Mouse (Mus musculus) kidney, postnatal 0 days (tissue): ENCODE measurements at regions not wholly inside any gene's neighbourhood (a gene's known extent, or its start where the extent isn't known, plus 50 kb on each side); places are given as distances from the start of the nearest gene placed in this dataset.

ENCODE experiments used
- ATAC-seq: fragments of 200-750 bp; cut with Nextera tagmentation; replicated peaks from 2 replicates; pipeline ENCODE4 v1.8.0; 2017; ENCODE audit warnings: low read depth, moderate number of reproducible peaks, moderate TSS enrichment, moderate library complexity; ENCODE audit not compliant: low FRiP score
- DNase-seq: peaks from one replicate; pipeline ENCODE4 v3.0.0-alpha.2; 2016; ENCODE audit warnings: low spot score
- H3K27ac ChIP-seq: fragments of 300-500 bp; sonication (generic); 2 replicates; pipeline ENCODE4 v1.5.1; 2014; ENCODE audit warnings: mild to moderate bottlenecking
- H3K27me3 ChIP-seq: fragments of 300-500 bp; sonication (generic); 2 replicates; pipeline ENCODE4 v1.6.1; 2014; ENCODE audit warnings: low read length, mixed read lengths; ENCODE audit not compliant: insufficient read depth
- H3K36me3 ChIP-seq: fragments of 300-500 bp; sonication (generic); 2 replicates; pipeline ENCODE4 v1.6.1; 2014; ENCODE audit warnings: low read length, mixed read lengths; ENCODE audit not compliant: insufficient read depth
- H3K4me1 ChIP-seq: fragments of 300-500 bp; sonication (generic); replicated peaks from 2 replicates; pipeline ENCODE4 v1.6.1; 2014; ENCODE audit warnings: antibody characterized with exemption, low read length, mixed read lengths; ENCODE audit not compliant: insufficient read depth
- H3K4me2 ChIP-seq: fragments of 300-500 bp; sonication (generic); 2 replicates; pipeline ENCODE4 v1.6.1; 2014; ENCODE audit warnings: mild to moderate bottlenecking, low read length, moderate library complexity, mixed read lengths
- H3K4me3 ChIP-seq: fragments of 300-500 bp; sonication (generic); replicated peaks from 2 replicates; pipeline ENCODE4 v1.5.1; 2014; ENCODE audit warnings: low read depth, low read length
- H3K9ac ChIP-seq: fragments of 300-500 bp; sonication (generic); 2 replicates; pipeline ENCODE4 v1.6.1; 2014; ENCODE audit warnings: low read depth, low read length
- H3K9me3 ChIP-seq: fragments of 300-500 bp; sonication (generic); replicated peaks from 2 replicates; pipeline ENCODE4 v1.6.1; 2016; ENCODE audit warnings: low read length, inconsistent platforms, mixed read lengths
- CTCF ChIP-seq: IDR thresholded peaks from 2 replicates; pipeline ENCODE4 v1.5.1; 2016; ENCODE audit warnings: antibody characterized with exemption, low read depth, mild to moderate bottlenecking, moderate library complexity
- WGBS: fragments of 180-500 bp; shearing (Covaris S2); extraction: QIAGEN DNeasy Blood & Tissue Kit; methylation state at CpG from one replicate; pipeline ENCODE4 v1.1.7; 2014; 5-methylcytosine and 5-hydroxymethylcytosine counted together

DNA sequence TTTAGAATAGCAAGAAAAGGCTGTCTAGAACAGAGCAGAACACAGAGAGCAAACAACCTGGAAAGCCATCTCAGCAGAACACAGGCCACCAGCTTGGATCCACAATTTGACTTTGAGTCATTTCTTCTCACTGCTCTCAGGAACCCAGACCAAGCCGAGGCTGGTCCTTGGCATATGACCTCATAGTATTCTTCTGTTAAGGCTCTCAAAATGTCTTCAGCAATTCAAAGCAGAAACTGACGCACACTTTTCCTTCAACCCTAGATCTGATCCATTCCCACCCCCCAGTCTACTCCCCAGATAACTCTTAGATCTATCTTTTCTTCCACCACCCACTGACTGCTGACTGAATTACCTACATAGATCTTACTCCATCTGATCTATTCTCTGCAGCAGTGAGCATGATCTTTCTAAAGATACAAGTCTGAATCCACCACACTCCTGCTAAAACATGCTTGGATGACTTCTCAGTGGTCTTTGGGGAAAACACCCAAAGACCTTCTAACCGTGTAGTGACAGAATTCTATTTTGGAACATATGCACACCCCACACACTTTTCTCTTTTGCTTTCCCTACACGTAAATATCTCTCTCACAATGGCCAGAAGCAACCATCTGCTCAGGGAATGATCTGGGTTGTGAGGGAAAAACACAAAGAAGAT, 88.6 kb downstream of the Tbx19 start:
- Histone ChIP-seq H3K4me1 (no peaks in the 10 kb centered on the region), H3K36me3 (no peaks in the 10 kb centered on the region), H3K9ac (no peak overlapping the region), H3K27me3 (no peaks in the 10 kb centered on the region), H3K4me2 (no peak overlapping the region), H3K27ac (no peak overlapping the region), H3K4me3 (no peak overlapping the region), H3K9me3 (no peaks in the 10 kb centered on the region)
- TF ChIP-seq CTCF, result no peak
- ATAC-seq, result no peak
- no peak for DNase-seq
- WGBS, result 88% methylated on average over 4 of the region's 4 CpGs

- Histone ChIP-seq H3K27ac (no peak overlapping the region), H3K9me3 (no peaks in the 10 kb centered on the region), H3K4me2 (no peak overlapping the region), H3K27me3 (no peaks in the 10 kb centered on the region), H3K36me3 (no peaks in the 10 kb centered on the region), H3K9ac (no peak overlapping the region), H3K4me3 (no peak overlapping the region), H3K4me1 (no peaks in the 10 kb centered on the region)
- WGBS, result 87% methylated on average over 5 of the region's 5 CpGs
- DNase-seq (no peak), ATAC-seq (no peak)
- TF ChIP-seq CTCF, result no peak
These were observed 95.6 kb downstream of the Tbx19 start for GRCm38 (mm10) chr1:165064981-165065380.

GRCm38 (mm10) chr1:165062813-165063492, 97.6 kb downstream of the Tbx19 start:
- WGBS, result 56% methylated on average over 8 of the region's 8 CpGs
- no peak overlapping the region for H3K27ac ChIP-seq
- H3K9me3 ChIP-seq, result no peaks in the 10 kb centered on the region
- no peak overlapping the region for H3K9ac ChIP-seq
- no peak for TF ChIP-seq CTCF
- no peak overlapping the region for H3K4me2 ChIP-seq
- no peaks in the 10 kb centered on the region for H3K27me3 ChIP-seq
- H3K4me3 ChIP-seq, result no peak overlapping the region
- ATAC-seq, result no peak
- H3K36me3 ChIP-seq, result no peaks in the 10 kb centered on the region
- H3K4me1 ChIP-seq, result no peaks in the 10 kb centered on the region
- DNase-seq, result no peak

DNA sequence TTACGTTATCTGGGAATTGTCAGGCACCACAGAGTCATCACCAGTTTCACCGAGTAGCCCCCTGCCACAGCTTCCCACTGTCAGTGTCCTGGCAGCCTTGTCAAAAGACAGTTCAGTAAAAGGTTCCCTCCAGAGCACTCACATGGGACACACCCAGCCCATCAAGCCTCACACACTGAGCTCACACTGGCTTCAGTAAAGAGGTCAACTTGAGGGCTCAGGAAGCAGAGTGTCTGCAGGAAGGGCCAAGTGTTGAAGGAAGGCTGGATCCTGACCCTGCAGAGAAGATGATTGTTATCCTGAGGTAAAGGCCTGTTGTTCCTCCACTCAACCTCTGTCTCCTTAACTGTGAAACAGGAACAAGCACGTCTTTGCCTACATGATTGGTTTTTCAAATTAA, 99.2 kb downstream of the Tbx19 start:
- ATAC-seq, result no peak
- Histone ChIP-seq H3K9ac (no peak overlapping the region), H3K4me2 (no peak overlapping the region), H3K9me3 (no peaks in the 10 kb centered on the region), H3K4me1 (no peaks in the 10 kb centered on the region), H3K36me3 (no peaks in the 10 kb centered on the region), H3K27ac (no peak overlapping the region), H3K4me3 (no peak overlapping the region), H3K27me3 (no peaks in the 10 kb centered on the region)
- 63% methylated on average over 3 of the region's 3 CpGs for WGBS
- no peak for DNase-seq
- TF ChIP-seq CTCF, result no peak

DNA sequence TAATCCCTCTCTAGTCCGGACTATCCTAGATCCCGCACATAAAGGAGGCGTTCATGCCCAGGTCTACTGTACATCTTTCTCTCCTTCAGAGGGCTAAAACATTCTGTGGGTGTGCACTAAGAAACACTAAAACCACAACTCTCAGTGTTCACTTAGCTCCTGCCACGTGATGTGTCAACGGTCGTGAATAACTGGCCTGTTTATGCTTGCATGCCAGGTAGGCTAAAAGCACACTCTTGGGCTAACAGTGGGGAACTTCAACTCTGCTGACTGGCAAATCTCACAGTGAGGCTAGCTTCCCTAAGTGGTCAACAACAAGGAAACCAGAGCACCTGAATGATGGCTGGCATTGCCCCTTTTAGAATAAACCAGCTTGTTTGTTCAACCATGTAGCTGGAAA, 106.3 kb downstream of the Tbx19 start:
- H3K4me2 ChIP-seq, result no peak overlapping the region
- DNase-seq (no peak), ATAC-seq (no peak)
- no peak overlapping the region for H3K4me3 ChIP-seq
- H3K9ac ChIP-seq, result no peak overlapping the region
- no peaks in the 10 kb centered on the region for H3K27me3 ChIP-seq
- no peak overlapping the region for H3K27ac ChIP-seq
- WGBS, result 80% methylated on average over 6 of the region's 6 CpGs
- no peaks in the 10 kb centered on the region for H3K36me3 ChIP-seq
- no peak for TF ChIP-seq CTCF
- no peaks in the 10 kb centered on the region for H3K9me3 ChIP-seq
- no peaks in the 10 kb centered on the region for H3K4me1 ChIP-seq

DNA sequence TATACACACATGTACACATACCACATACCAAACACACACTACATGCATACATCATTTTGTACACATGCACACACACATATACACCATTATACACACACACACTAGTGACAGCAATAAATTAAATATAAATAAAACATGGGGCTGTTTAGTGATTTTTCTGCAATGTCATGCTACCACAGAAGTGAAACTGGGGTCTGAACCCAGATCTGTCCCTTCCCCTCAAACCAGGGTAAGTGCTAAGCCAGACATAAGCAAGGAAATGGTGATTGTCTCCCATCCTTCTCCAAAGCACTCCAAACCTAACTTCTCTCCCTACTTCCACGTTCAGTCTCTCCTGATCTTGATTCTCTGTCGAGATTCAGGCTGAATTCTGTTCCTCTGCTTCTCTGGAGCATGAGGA, 109.3 kb downstream of the Tbx19 start:
- Histone ChIP-seq H3K27me3 (no peaks in the 10 kb centered on the region), H3K9me3 (no peaks in the 10 kb centered on the region), H3K27ac (no peak overlapping the region), H3K4me1 (no peaks in the 10 kb centered on the region), H3K36me3 (no peaks in the 10 kb centered on the region), H3K4me2 (no peak overlapping the region), H3K9ac (no peak overlapping the region), H3K4me3 (no peak overlapping the region)
- no peak for ATAC-seq
- no peak for TF ChIP-seq CTCF
- 62% methylated on average over 2 of the region's 2 CpGs for WGBS
- DNase-seq, result no peak

GRCm38 (mm10) chr1:165050176-165050575, 110.4 kb downstream of the Tbx19 start:
- TF ChIP-seq CTCF, result no peak

More at GRCm38 (mm10) chr1:165050176-165050575, 110.4 kb downstream of the Tbx19 start:
- no peaks in the 10 kb centered on the region for H3K27me3 ChIP-seq
- H3K4me3 ChIP-seq, result no peak overlapping the region
- no peaks in the 10 kb centered on the region for H3K4me1 ChIP-seq
- H3K4me2 ChIP-seq, result no peak overlapping the region
- no peak overlapping the region for H3K9ac ChIP-seq
- WGBS, result 81% methylated on average over 4 of the region's 4 CpGs
- H3K36me3 ChIP-seq, result no peaks in the 10 kb centered on the region
- DNase-seq (no peak), ATAC-seq (no peak)
- no peaks in the 10 kb centered on the region for H3K9me3 ChIP-seq
- H3K27ac ChIP-seq, result no peak overlapping the region
